Mouse (Mus musculus): ENCODE results near the gene Tmed4.

DNA sequence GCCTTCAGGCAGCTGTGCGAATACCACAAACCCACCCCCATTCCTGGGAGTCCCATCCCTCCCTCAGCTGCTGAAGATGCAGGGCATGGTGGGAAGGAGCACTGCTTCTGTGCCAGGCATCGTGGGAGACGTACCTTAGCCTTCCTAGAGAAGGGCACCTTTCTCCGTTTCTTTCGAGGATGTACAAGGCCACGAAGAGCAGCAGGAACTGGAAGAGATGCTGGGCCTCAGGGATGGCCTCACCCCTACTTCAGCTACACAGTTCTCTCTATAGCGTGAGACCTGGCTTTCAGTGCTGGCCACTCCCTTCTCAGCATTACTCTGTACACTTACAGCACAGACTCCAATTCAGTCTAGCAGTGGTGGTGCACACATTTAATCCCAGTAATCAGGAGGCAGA lies 15.3 kb downstream of the Tmed4 start:
- no peak for TF ChIP-seq CTCF (IDR thresholded peaks at IDR 0.05)
- no peak for TF ChIP-seq POLR2A (IDR thresholded peaks at IDR 0.05; ENCODE audit: insufficient read depth, low read depth, low read length)
- no peak for TF ChIP-seq EP300 (IDR thresholded peaks at IDR 0.05; ENCODE audit: insufficient read depth, low read depth, low read length)

All from heart, adult 2 months (tissue).